Mouse (Mus musculus): ENCODE measurements around the gene Ap1g2.

DNA sequence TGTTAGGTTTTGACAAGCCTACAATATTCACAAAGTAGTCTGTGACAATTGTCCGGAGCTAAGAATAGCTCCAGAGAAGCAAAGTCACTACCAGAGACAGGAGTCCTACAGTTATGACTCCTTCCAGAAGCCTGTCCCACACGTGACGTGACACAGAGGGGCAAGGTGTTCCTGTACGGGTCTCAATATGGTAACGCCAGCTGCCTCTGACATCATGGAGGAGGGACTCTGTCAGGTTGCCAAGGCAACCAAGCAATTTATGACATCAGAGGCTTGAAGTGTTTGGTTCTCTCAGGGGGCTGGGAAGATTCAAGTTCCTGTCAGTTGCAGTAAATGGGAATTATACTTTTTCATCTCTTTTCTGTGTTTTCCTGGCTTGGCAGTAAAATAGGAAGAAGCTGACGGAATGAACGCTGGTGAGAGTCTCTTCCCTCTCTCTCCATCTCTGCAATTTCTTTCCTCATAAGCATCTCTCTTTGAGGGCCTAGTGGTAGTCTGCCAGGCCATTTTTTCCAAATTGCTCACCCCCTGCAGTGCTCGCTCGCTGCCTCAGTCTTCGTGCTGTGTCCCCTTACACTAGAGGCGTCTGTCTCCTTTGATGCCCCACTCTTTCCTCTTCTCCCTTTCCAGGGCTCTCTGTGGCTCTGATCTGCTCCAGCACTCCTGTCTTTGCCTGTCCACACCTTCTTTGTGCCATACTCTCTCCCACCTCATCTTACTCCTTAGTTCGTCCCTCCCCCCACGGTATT lies 17.0 kb downstream of the Ap1g2 start:
- TF ChIP-seq CTCF (conservative IDR thresholded peaks at IDR 0.05; ENCODE audit: insufficient read depth, insufficient read length, low read depth, low read length) (no peak), POLR2A (IDR thresholded peaks at IDR 0.05; ENCODE audit: low read depth, low read length) (no peak)
